Mouse (Mus musculus): ENCODE measurements around the gene Cldn3. TPM values are rescaled to one million over a fixed set of nuclear protein-coding genes. Genes with fewer than 3 reads are reported as not detected.

The Cldn3 gene
- polyA plus RNA-seq, 1 experiment, result 0.67 TPM

DNA sequence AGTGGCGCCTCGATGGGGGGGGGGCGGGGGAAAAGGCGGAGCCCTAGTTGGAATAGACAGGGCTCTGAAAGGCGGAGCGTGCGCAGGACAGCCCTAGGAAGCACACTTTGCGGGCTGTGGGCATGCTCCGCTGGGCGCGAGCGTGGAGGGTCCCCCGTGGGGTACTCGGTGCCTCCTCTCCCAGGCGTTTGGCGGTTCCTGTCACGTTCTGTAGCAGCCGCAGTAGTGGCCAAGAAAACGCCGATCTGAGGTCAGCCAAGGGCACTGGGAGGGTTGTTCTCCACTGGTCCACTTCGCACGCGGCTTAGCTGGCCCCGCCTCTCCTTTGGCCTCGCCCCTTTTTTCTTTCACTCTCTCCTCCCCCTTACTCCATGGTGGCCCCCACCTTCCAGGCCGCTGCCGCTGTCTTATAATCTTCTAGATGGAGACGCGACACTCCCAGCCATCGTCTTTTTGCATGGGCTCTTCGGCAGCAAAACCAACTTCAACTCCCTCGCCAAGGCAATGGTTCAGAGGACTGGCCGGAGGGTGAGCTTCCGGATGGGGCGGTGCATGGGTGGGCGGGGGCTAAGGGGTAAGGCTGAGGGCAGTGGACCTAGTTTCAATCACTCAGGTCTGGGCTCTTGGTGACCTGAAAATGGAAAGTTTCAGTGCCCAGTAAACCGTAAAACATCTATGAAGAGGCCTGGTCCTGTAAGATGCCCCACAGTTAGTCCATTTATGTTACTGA lies 23.7 kb downstream of the Cldn3 start:
- H3K4me3 ChIP-seq (replicated peaks; ENCODE audit: insufficient read depth, low read depth, low read length), result peak overlapping the region; percentile 79
- 1% methylated on average over 37 of the region's 37 CpGs for WGBS
- DNase-seq, result peak; percentile 86 to 93
- H3K27me3 ChIP-seq (ENCODE audit: control insufficient read depth, insufficient read depth, low read length), result no peaks in the 10 kb centered on the region
- peak overlapping the region; percentile 94 for H3K27ac ChIP-seq (ENCODE audit: insufficient read depth, low read length)
- TF ChIP-seq POLR2A (IDR thresholded peaks at IDR 0.05; ENCODE audit: borderline replicate concordance, insufficient read depth, low read length) (peak; percentile 17; the same call in 1 of the 2 replicates), CTCF (IDR thresholded peaks at IDR 0.05; ENCODE audit: borderline replicate concordance, insufficient read depth, low read depth, low read length) (no peak)
- peaks cover 5% of the 10 kb centered on the region for H3K4me1 ChIP-seq (ENCODE audit: control insufficient read depth, insufficient read depth, low read length)

DNA sequence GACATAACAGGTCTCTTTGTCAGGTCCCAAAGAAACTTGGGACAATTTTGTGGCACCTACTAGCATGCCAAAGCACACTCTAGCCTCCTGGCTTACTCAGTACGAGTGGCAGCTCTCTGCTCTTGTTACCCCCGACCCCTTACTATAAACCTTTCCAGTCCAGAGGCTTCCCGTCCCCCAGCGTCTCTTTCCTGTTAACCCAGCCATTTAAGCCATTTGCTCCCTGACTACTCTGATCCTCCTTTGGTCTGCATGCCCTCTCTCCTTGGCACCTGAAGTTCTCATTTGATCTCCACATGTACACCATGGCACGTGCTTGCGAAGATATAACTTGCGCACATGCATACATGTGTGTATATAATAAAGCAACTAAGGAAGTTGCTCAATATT lies 24.3 kb downstream of the Cldn3 start:
- H3K4me1 ChIP-seq (ENCODE audit: control insufficient read depth, insufficient read depth, low read length), result peaks cover 5% of the 10 kb centered on the region
- H3K27me3 ChIP-seq (ENCODE audit: control insufficient read depth, insufficient read depth, low read length), result no peaks in the 10 kb centered on the region
- 59% methylated on average over 7 of the region's 7 CpGs for WGBS
- no peak overlapping the region for H3K27ac ChIP-seq (ENCODE audit: insufficient read depth, low read length)
- no peak for DNase-seq
- peak overlapping the region; percentile 79 for H3K4me3 ChIP-seq (replicated peaks; ENCODE audit: insufficient read depth, low read depth, low read length)
- TF ChIP-seq POLR2A (IDR thresholded peaks at IDR 0.05; ENCODE audit: borderline replicate concordance, insufficient read depth, low read length), result no peak
- TF ChIP-seq CTCF (IDR thresholded peaks at IDR 0.05; ENCODE audit: borderline replicate concordance, insufficient read depth, low read depth, low read length), result no peak

DNA sequence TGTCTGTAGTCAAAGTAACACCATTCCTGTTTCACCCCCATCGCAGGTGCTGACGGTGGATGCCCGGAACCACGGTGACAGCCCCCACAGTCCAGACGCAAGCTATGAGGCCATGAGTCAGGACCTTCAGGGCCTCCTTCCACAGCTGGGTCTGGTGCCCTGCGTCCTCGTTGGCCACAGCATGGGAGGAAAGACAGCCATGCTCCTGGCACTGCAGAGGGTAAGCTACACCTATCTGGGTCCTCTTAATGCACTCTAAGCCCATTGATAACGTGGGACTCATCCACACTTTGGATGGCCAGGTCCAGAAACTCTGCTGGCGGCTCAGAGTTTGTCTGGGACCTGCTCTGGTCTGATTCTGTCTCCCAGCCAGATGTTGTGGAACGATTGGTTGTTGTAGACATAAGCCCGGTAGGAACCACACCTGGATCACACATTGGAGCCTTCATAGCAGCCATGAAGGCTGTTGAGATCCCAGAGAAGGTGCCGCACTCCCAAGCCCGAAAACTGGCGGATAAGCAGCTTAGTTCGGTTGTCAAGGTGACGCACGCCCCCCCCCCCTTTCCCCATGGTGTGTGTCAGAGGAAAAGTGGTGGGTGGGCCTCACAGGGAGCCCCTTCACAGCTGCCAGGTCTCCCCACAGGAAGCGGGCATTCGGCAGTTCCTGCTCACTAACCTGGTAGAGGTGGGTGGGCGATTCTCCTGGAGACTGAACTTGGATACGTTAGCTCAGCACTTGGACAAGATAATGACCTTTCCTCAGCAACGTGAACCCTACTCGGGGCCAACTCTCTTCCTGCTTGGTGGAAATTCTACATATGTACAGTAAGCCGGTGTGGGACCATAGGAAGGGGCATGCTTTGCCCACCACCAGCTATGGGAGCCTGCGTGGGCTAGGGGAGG lies 25.1 kb downstream of the Cldn3 start:
- Histone ChIP-seq H3K4me3 (replicated peaks; ENCODE audit: insufficient read depth, low read depth, low read length) (no peak overlapping the region), H3K27ac (ENCODE audit: insufficient read depth, low read length) (no peak overlapping the region), H3K4me1 (ENCODE audit: control insufficient read depth, insufficient read depth, low read length) (peaks cover 5% of the 10 kb centered on the region), H3K27me3 (ENCODE audit: control insufficient read depth, insufficient read depth, low read length) (no peaks in the 10 kb centered on the region)
- DNase-seq, result peak in 1 of 2 experiments; percentile 25
- WGBS, result 72% methylated on average over 25 of the region's 25 CpGs
- TF ChIP-seq CTCF (IDR thresholded peaks at IDR 0.05; ENCODE audit: borderline replicate concordance, insufficient read depth, low read depth, low read length) (no peak), POLR2A (IDR thresholded peaks at IDR 0.05; ENCODE audit: borderline replicate concordance, insufficient read depth, low read length) (no peak)

DNA sequence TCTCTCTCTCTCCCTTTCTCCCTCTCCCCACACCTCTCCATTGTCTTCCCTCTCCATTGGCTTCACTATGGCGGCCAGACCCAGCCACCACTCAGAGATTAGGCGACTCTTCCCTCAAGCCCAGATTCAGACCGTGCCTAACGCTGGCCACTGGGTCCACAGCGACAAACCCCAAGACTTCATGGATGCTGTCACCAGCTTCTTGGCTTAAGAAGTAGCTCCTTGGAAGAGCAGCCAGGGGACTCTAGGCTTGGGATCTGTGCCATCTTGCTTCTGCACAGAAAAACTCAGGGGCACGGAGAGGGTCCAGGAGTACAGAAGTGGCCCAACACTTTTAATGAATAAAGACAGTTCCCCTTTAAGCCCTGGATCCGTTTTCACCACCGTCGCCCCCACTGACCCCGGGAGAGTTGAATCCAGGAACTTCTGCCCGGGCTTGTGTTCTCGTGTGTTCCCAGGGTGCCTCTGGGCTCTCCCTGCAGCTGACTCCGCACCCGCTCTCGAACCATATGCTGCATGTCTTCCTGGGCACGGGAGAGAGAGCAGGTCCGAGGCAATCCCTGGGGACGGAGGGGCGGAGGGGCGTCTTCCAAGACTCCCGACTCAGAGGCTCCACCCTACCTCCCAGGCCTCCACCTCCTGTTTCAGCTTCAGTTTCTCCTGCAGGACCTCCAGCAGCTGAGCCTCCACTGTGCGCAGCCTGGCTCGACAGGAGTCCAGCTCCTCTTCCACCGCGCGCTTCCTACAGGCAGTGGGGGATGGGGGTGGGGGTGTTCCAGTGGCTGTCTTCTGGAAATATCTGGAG lies 26.0 kb downstream of the Cldn3 start:
- DNase-seq, result no peak
- WGBS, result 31% methylated on average over 26 of the region's 26 CpGs
- no peak overlapping the region for H3K4me3 ChIP-seq (replicated peaks; ENCODE audit: insufficient read depth, low read depth, low read length)

DNA sequence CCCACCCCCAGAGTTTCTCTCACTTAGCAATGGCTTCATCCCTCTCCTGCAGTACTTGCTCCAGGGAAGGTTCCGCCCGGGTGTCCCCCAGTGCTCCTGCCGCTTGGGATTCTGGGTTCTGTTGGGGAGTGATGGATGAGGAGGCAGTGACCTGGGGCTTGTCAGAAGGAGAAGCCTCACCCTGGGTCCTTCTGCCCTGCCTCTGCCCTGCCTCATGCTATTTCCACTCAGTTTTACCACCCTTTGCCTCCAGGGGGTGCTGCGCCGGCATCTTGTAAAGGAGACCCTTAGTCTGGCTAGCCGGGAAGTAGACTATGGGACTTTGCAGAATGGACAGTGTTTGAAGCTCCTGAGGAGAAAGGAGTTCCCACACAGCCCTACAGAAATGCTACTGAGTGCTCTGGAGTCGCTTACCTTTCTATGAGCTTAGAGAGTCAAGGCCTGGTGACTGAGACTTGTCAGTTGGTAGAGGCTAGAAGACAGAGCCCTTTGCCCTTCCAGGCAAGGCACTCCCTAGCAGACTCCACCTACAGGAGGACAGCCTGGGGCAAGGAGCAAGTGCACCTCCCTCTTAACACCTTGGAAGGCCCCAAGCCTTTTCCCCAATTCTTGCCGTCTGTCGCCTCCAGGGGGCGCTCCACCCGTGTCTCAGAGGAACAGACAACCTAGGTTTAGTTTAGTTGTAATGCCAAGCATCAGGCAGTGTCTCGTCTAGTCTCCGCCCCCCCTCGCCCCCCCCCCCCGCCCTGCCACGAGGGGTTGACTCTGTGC lies 26.8 kb downstream of the Cldn3 start:
- 11% methylated on average over 15 of the region's 16 CpGs for WGBS
- Histone ChIP-seq H3K27ac (ENCODE audit: insufficient read depth, low read length) (no peak overlapping the region), H3K4me3 (replicated peaks; ENCODE audit: insufficient read depth, low read depth, low read length) (no peak overlapping the region)

More for the DNA sequence above, 26.0 kb downstream of the Cldn3 start:
- H3K27me3 ChIP-seq (ENCODE audit: control insufficient read depth, insufficient read depth, low read length), result no peaks in the 10 kb centered on the region
- H3K27ac ChIP-seq (ENCODE audit: insufficient read depth, low read length), result no peak overlapping the region
- peaks cover 5% of the 10 kb centered on the region for H3K4me1 ChIP-seq (ENCODE audit: control insufficient read depth, insufficient read depth, low read length)
- TF ChIP-seq CTCF (IDR thresholded peaks at IDR 0.05; ENCODE audit: borderline replicate concordance, insufficient read depth, low read depth, low read length) (no peak), POLR2A (IDR thresholded peaks at IDR 0.05; ENCODE audit: borderline replicate concordance, insufficient read depth, low read length) (no peak)

DNA sequence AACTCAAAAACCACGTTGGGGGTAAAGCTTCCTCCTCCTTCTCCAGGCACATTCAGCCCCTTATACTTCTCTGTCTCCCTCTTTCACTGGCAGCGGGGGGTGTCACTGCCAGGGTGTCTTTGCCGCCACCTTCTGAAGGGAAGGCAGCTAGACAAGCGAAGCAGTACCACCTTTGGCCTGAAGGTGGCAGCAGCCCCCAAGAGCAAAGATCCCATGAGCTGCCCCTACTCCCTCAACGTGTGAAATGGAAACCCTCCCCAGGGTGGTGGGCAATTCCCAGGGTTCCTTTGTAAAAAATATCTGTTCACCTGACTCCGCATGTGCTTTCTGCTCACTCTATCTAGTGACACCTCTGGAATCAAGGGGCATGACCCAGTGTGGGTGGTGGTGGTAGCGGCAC lies 29.5 kb downstream of the Cldn3 start:
- TF ChIP-seq CTCF (IDR thresholded peaks at IDR 0.05; ENCODE audit: borderline replicate concordance, insufficient read depth, low read depth, low read length), result peak; percentile 95
- no peak for TF ChIP-seq POLR2A (IDR thresholded peaks at IDR 0.05; ENCODE audit: borderline replicate concordance, insufficient read depth, low read length)
- 14% methylated on average over 7 of the region's 7 CpGs for WGBS
- peak; percentile 77 to 89 for DNase-seq
- Histone ChIP-seq H3K27me3 (ENCODE audit: control insufficient read depth, insufficient read depth, low read length) (no peaks in the 10 kb centered on the region), H3K27ac (ENCODE audit: insufficient read depth, low read length) (no peak overlapping the region), H3K4me1 (ENCODE audit: control insufficient read depth, insufficient read depth, low read length) (peaks cover 4% of the 10 kb centered on the region), H3K4me3 (replicated peaks; ENCODE audit: insufficient read depth, low read depth, low read length) (no peak overlapping the region)

More for the DNA sequence above, 26.8 kb downstream of the Cldn3 start:
- H3K27me3 ChIP-seq (ENCODE audit: control insufficient read depth, insufficient read depth, low read length), result no peaks in the 10 kb centered on the region
- peak; percentile 74 to 83 for DNase-seq
- TF ChIP-seq POLR2A (IDR thresholded peaks at IDR 0.05; ENCODE audit: borderline replicate concordance, insufficient read depth, low read length) (no peak), CTCF (IDR thresholded peaks at IDR 0.05; ENCODE audit: borderline replicate concordance, insufficient read depth, low read depth, low read length) (peak; percentile 75)
- H3K4me1 ChIP-seq (ENCODE audit: control insufficient read depth, insufficient read depth, low read length), result peaks cover 5% of the 10 kb centered on the region
